Mouse (Mus musculus) kidney, postnatal 0 days (tissue): ENCODE results near the gene Dydc2. TPM values are rescaled to one million over a fixed set of nuclear protein-coding genes. Genes with fewer than 3 reads are reported as not detected.

ENCODE experiments used
- ATAC-seq: fragments of 200-750 bp; cut with Nextera tagmentation; replicated peaks from 2 replicates; pipeline ENCODE4 v1.8.0; 2017; ENCODE audit warnings: low read depth, moderate number of reproducible peaks, moderate TSS enrichment, moderate library complexity; ENCODE audit not compliant: low FRiP score
- DNase-seq: peaks from one replicate; pipeline ENCODE4 v3.0.0-alpha.2; 2016; ENCODE audit warnings: low spot score
- H3K27ac ChIP-seq: fragments of 300-500 bp; sonication (generic); 2 replicates; pipeline ENCODE4 v1.5.1; 2014; ENCODE audit warnings: mild to moderate bottlenecking
- H3K27me3 ChIP-seq: fragments of 300-500 bp; sonication (generic); 2 replicates; pipeline ENCODE4 v1.6.1; 2014; ENCODE audit warnings: low read length, mixed read lengths; ENCODE audit not compliant: insufficient read depth
- H3K36me3 ChIP-seq: fragments of 300-500 bp; sonication (generic); 2 replicates; pipeline ENCODE4 v1.6.1; 2014; ENCODE audit warnings: low read length, mixed read lengths; ENCODE audit not compliant: insufficient read depth
- H3K4me1 ChIP-seq: fragments of 300-500 bp; sonication (generic); replicated peaks from 2 replicates; pipeline ENCODE4 v1.6.1; 2014; ENCODE audit warnings: antibody characterized with exemption, low read length, mixed read lengths; ENCODE audit not compliant: insufficient read depth
- H3K4me2 ChIP-seq: fragments of 300-500 bp; sonication (generic); 2 replicates; pipeline ENCODE4 v1.6.1; 2014; ENCODE audit warnings: mild to moderate bottlenecking, low read length, moderate library complexity, mixed read lengths
- H3K4me3 ChIP-seq: fragments of 300-500 bp; sonication (generic); replicated peaks from 2 replicates; pipeline ENCODE4 v1.5.1; 2014; ENCODE audit warnings: low read depth, low read length
- H3K9ac ChIP-seq: fragments of 300-500 bp; sonication (generic); 2 replicates; pipeline ENCODE4 v1.6.1; 2014; ENCODE audit warnings: low read depth, low read length
- H3K9me3 ChIP-seq: fragments of 300-500 bp; sonication (generic); replicated peaks from 2 replicates; pipeline ENCODE4 v1.6.1; 2016; ENCODE audit warnings: low read length, inconsistent platforms, mixed read lengths
- CTCF ChIP-seq: IDR thresholded peaks from 2 replicates; pipeline ENCODE4 v1.5.1; 2016; ENCODE audit warnings: antibody characterized with exemption, low read depth, mild to moderate bottlenecking, moderate library complexity
- WGBS: fragments of 180-500 bp; shearing (Covaris S2); extraction: QIAGEN DNeasy Blood & Tissue Kit; methylation state at CpG from one replicate; pipeline ENCODE4 v1.1.7; 2014; 5-methylcytosine and 5-hydroxymethylcytosine counted together
- polyA plus RNA-seq: library from polyadenylated mRNA; unstranded; fragments of >200 nt; fragmentation: Nextera tagmentation; extraction: Ambion mirVana; gene quantifications from 2 replicates; pipeline ENCODE4 v1.2.1, GENCODE M21; 2015

The Dydc2 gene
- polyA plus RNA-seq, 1 experiment from 2014 or later, result not detected

DNA sequence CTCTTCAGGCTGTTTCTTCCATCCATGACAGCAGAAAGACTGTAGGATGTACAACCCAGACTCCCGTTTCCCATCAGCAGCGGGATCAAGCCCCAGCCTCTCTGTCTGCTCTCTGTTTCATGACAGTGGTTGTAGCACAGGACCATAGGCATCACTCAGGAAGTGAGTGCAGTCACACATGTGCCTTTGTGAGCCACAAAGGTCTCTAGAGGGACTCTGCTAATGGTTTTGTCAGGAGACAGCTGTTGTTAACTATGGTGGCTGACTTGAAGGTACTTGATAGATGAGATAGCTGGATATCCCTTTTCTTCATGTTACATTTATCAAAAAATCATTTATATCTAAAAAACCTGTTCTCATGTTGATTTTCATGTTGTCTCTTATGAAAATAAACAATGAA lies 13.4 kb upstream of the Dydc2 start:
- no peaks in the 10 kb centered on the region for H3K4me1 ChIP-seq
- 72% methylated on average over 2 of the region's 2 CpGs for WGBS
- TF ChIP-seq CTCF, result no peak

DNA sequence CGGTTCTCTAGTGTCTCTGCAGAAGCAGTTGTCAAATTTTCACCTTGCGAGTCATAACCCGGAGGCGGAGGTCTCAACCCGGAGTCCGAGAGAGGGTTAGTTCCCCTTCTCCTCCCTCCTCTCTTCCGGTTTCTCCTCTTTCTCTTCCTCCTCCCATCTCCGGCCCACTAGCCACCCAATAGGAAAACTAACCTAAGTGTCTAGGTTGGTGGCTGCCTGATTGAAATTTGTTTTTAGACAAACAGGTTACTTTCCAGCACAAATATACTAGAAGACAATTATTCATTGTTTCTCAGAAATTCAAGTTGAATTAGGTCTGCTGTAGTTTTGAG lies 3.9 kb upstream of the Dydc2 start:
- Histone ChIP-seq H3K9me3 (no peaks in the 10 kb centered on the region), H3K27ac (no peak overlapping the region), H3K36me3 (no peaks in the 10 kb centered on the region), H3K4me2 (peak overlapping the region; percentile 60), H3K4me1 (no peaks in the 10 kb centered on the region), H3K27me3 (no peaks in the 10 kb centered on the region), H3K9ac (no peak overlapping the region), H3K4me3 (peak overlapping the region; percentile 37)
- no peak for TF ChIP-seq CTCF
- no peak for DNase-seq
- no peak for ATAC-seq
- under 1% methylated on average over 8 of the region's 8 CpGs for WGBS

More for the DNA sequence above, 13.4 kb upstream of the Dydc2 start:
- no peak overlapping the region for H3K4me3 ChIP-seq
- ATAC-seq (no peak), DNase-seq (no peak)
- no peak overlapping the region for H3K4me2 ChIP-seq
- no peak overlapping the region for H3K27ac ChIP-seq
- no peaks in the 10 kb centered on the region for H3K27me3 ChIP-seq
- no peak overlapping the region for H3K9ac ChIP-seq
- H3K9me3 ChIP-seq, result no peaks in the 10 kb centered on the region
- H3K36me3 ChIP-seq, result no peaks in the 10 kb centered on the region

DNA sequence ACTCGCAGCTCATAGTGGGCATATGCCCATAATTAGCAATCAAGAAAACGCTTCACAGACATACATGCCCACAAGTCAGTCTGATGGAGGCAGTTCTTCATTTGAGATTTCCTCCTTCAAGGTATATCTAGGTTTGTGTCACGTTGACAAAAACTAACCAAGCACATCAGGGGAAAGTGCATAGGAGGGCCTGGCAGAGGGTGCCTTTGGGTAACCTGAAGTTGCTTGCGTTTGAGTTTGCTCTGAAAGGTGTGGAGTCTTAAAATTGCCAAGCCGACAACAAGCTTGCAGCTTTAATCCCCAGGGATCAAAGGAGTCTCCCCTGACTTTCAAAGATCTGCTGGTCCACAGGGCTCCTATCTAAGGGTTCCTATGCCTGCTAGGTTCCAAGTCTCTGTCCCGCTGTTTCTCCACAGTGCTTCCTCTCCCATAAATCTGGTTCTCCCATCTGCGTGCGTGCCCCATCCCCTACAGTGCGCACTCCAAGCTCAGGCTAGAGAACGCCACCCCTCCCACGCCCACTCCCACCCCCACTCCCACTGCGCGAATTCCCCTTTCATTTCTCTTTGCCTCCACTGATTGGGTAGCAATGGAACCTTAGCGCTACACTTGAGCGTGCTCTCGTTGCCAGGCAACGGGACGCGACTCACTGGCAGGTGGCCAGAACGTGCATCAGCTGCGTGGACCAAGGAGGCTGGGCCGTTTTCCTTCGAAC lies 3.4 kb upstream of the Dydc2 start, which contains the start of gene Dydc1:
TSS of gene Dydc1 (plus strand) at position 683 of the 715 bp plus-strand sequence.
- 10% methylated on average over 23 of the region's 23 CpGs for WGBS

DNA sequence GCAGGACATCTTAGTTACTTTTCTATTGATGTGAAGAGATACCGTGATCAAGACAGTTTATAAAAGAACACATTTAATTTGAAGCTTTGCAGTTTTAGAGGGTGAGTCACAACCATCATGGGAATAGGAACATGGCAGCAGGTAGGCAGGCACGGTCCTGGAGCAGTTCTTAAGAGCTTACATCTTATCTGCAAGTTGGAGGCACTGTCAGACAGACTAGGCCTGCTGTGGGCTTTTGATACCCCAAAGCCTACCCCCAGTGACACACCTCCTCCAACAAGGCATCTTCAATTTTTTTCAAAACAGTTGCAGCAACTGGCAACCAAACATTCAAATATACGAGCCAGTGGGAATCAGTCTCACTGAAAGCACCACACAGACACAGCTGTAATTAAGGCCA lies 1.3 kb upstream of the Dydc2 start:
- TF ChIP-seq CTCF, result no peak
- 76% methylated on average over 3 of the region's 3 CpGs for WGBS

More for the DNA sequence above, 3.4 kb upstream of the Dydc2 start, which contains the start of gene Dydc1:
- no peak within 1 kb of the TSS for H3K9ac ChIP-seq
- no peak for TF ChIP-seq CTCF
- no peak within 1 kb of the TSS for H3K27ac ChIP-seq
- H3K9me3 ChIP-seq, result no peaks in the 10 kb centered on the region
- peak within 1 kb of the TSS; percentile 37 for H3K4me3 ChIP-seq
- ATAC-seq (peak; percentile 87), DNase-seq (peak; percentile 66)
- H3K4me2 ChIP-seq, result peak within 1 kb of the TSS; percentile 60
- H3K36me3 ChIP-seq, result no peaks in the 10 kb centered on the region
- H3K27me3 ChIP-seq, result no peaks in the 10 kb centered on the region
- H3K4me1 ChIP-seq, result no peaks in the 10 kb centered on the region

DNA sequence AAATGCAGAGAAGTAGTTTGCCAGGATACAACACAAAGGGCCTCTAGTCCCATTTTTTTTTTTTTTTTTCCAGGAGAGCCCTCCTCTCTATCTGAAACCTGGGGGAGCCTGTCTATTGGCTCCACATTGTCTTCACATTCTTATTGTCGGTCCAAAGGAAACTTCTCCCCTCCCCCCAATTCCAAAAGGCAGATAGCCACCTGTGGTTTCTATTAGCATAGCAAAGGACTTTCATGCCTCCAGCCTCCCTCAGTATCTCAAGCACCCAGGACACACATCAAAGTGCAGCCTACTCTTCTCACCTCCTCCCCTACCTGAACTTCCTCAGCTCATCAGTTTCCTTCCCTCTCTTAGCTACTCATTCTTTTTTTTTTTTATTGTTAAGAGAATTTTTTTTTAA lies 2.6 kb downstream of the Dydc2 start:
- no peak for DNase-seq
- Histone ChIP-seq H3K27ac (no peak overlapping the region), H3K9ac (no peak overlapping the region), H3K27me3 (no peaks in the 10 kb centered on the region), H3K4me1 (no peaks in the 10 kb centered on the region), H3K4me2 (no peak overlapping the region), H3K9me3 (no peaks in the 10 kb centered on the region), H3K36me3 (no peaks in the 10 kb centered on the region), H3K4me3 (no peak overlapping the region)
- TF ChIP-seq CTCF, result no peak
- WGBS, result 15% methylated on average over 1 of the region's 1 CpGs
- no peak for ATAC-seq

More for the DNA sequence above, 1.3 kb upstream of the Dydc2 start:
- Histone ChIP-seq H3K4me2 (no peak overlapping the region), H3K4me3 (no peak overlapping the region), H3K9ac (no peak overlapping the region), H3K36me3 (no peaks in the 10 kb centered on the region), H3K9me3 (no peaks in the 10 kb centered on the region), H3K27me3 (no peaks in the 10 kb centered on the region), H3K4me1 (no peaks in the 10 kb centered on the region), H3K27ac (no peak overlapping the region)
- DNase-seq (no peak), ATAC-seq (no peak)

DNA sequence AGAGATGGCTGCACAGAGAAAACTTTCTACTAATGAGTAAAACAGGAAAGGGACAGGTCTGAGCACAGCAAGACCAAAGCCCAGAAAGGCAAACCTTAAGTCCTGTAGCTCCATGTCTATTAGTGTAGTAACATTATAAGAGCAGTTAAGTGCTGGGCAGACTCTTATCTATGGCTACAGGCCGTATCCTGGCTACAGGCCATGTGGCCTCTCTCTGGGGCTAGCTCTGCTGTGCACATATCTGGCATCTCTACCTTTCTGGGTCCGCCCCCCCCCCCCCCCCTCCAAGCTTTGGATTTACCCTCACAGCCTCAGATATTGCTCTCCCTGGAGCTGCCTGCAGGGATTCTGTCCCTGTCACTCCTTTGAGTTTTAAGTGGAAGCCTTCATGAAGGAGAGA lies 3.8 kb downstream of the Dydc2 start:
- Histone ChIP-seq H3K27me3 (no peaks in the 10 kb centered on the region), H3K27ac (no peak overlapping the region), H3K4me2 (no peak overlapping the region), H3K4me1 (no peaks in the 10 kb centered on the region), H3K4me3 (no peak overlapping the region), H3K9ac (no peak overlapping the region), H3K9me3 (no peaks in the 10 kb centered on the region), H3K36me3 (no peaks in the 10 kb centered on the region)
- WGBS, result 48% methylated on average over 2 of the region's 2 CpGs
- ATAC-seq (0 out of 2 replicates have a peak, but pooled peaks have one; percentile 25), DNase-seq (no peak)
- no peak for TF ChIP-seq CTCF
